Mouse (Mus musculus) c-Kit-positive CD71-positive TER-119-positive erythroid progenitor cells, embryonic 14.5 days (primary cell): ENCODE data around the gene Nphp4.

Experiments used
- DNase-seq: peaks from one replicate; pipeline ENCODE4 v3.0.0-alpha.2; 2013; ENCODE audit warnings: low spot score

Gene Nphp4

GRCm38 (mm10) chr4:152476427-152477023, at the start of gene Nphp4:
Gene Nphp4 (plus strand): TSS chr4:152476706.
- DNase-seq = no peak

GRCm38 (mm10) chr4:152428259-152428658, 48.2 kb upstream of the Nphp4 start:
- no peak for DNase-seq

- DNase-seq = no peak
Observed at GRCm38 (mm10) chr4:152432308-152432707, 44.2 kb upstream of the Nphp4 start.

GRCm38 (mm10) chr4:152434836-152435235, 41.7 kb upstream of the Nphp4 start:
- peak; percentile 71 for DNase-seq

- no peak for DNase-seq
Observed at GRCm38 (mm10) chr4:152435255-152435654, 41.3 kb upstream of the Nphp4 start.

GRCm38 (mm10) chr4:152440882-152441281, 35.6 kb upstream of the Nphp4 start:
- no peak for DNase-seq

- no peak for DNase-seq
Observed at GRCm38 (mm10) chr4:152441536-152441935, 35.0 kb upstream of the Nphp4 start.

- DNase-seq = no peak
Observed at GRCm38 (mm10) chr4:152446178-152446577, 30.3 kb upstream of the Nphp4 start.

GRCm38 (mm10) chr4:152447731-152448665, 28.5 kb upstream of the Nphp4 start:
- DNase-seq = no peak

- DNase-seq = no peak
Observed at GRCm38 (mm10) chr4:152448666-152449018, 27.9 kb upstream of the Nphp4 start.

GRCm38 (mm10) chr4:152451371-152451770, 25.1 kb upstream of the Nphp4 start:
- DNase-seq = no peak

- DNase-seq = no peak
Observed at GRCm38 (mm10) chr4:152453079-152453478, 23.4 kb upstream of the Nphp4 start.

GRCm38 (mm10) chr4:152454153-152454552, 22.4 kb upstream of the Nphp4 start:
- DNase-seq = no peak

GRCm38 (mm10) chr4:152456609-152457008, 19.9 kb upstream of the Nphp4 start:
- no peak for DNase-seq

- no peak for DNase-seq
Observed at GRCm38 (mm10) chr4:152457673-152458072, 18.8 kb upstream of the Nphp4 start.

GRCm38 (mm10) chr4:152462516-152462915, 14.0 kb upstream of the Nphp4 start:
- DNase-seq = no peak

- DNase-seq = no peak
Observed at GRCm38 (mm10) chr4:152463147-152463546, 13.4 kb upstream of the Nphp4 start.

GRCm38 (mm10) chr4:152465116-152465515, 11.4 kb upstream of the Nphp4 start:
- DNase-seq = no peak

GRCm38 (mm10) chr4:152466601-152467000, 9.9 kb upstream of the Nphp4 start:
- no peak for DNase-seq

- no peak for DNase-seq
Observed at GRCm38 (mm10) chr4:152467951-152468350, 8.6 kb upstream of the Nphp4 start.

GRCm38 (mm10) chr4:152475941-152476340, 565 bp upstream of the Nphp4 start:
- DNase-seq = no peak

- DNase-seq = no peak
Observed at GRCm38 (mm10) chr4:152477106-152477465, 580 bp downstream of the Nphp4 start.

- peak; percentile 73 for DNase-seq
Observed at GRCm38 (mm10) chr4:152477466-152478223, 1.1 kb downstream of the Nphp4 start, which contains the start of gene Kcnab2. Gene Kcnab2 (minus strand): TSS chr4:152477871.
